Mouse (Mus musculus) cerebellum, adult 2 months (tissue): Measurements from ENCODE around the gene Rgl1. TPM values are rescaled to one million over a fixed set of nuclear protein-coding genes. Genes with fewer than 3 reads are reported as not detected.

Experiments
- DNase-seq, 2 experiments: peaks; one replicate each; pipeline ENCODE4 v3.0.0; 2021
- H3K27ac ChIP-seq: fragments of 200-500 bp; 2 replicates; pipeline ENCODE4 v1.5.1; 2012; ENCODE audit warnings: low read length, control low read depth, inconsistent platforms; ENCODE audit not compliant: insufficient read depth
- H3K27me3 ChIP-seq: fragments of 200-500 bp; 2 replicates; pipeline ENCODE4 v1.6.1; 2012; ENCODE audit warnings: inconsistent platforms, mild to moderate bottlenecking, low read length, moderate library complexity; ENCODE audit not compliant: control insufficient read depth, insufficient read depth
- H3K4me1 ChIP-seq: fragments of 200-500 bp; 2 replicates; pipeline ENCODE4 v1.6.1; 2011; ENCODE audit warnings: low read length; ENCODE audit not compliant: control insufficient read depth, insufficient read depth
- H3K4me3 ChIP-seq: fragments of 200-500 bp; replicated peaks from 2 replicates; pipeline ENCODE3; 2011; ENCODE audit warnings: mild to moderate bottlenecking, low read depth, low read length, control low read depth; ENCODE audit not compliant: insufficient read depth
- CTCF ChIP-seq: fragments of 200-500 bp; IDR thresholded peaks from 2 replicates; pipeline ENCODE4 v1.5.1; 2011; ENCODE audit warnings: low read depth, mild to moderate bottlenecking, control low read depth, low read length, moderate library complexity, borderline replicate concordance; ENCODE audit not compliant: insufficient read depth
- POLR2A ChIP-seq: fragments of 200-500 bp; IDR thresholded peaks from 2 replicates; pipeline ENCODE4 v1.6.1; 2011; ENCODE audit warnings: low read length, control low read depth, borderline replicate concordance; ENCODE audit not compliant: insufficient read depth
- WGBS: fragments of 180-500 bp; shearing (Covaris S2); methylation state at CpG from one replicate; pipeline ENCODE4 v1.1.7; 2018; 5-methylcytosine and 5-hydroxymethylcytosine counted together
- polyA plus RNA-seq: library from polyadenylated mRNA; depleted of rRNA; stranded (reverse); fragments of >200 nt; gene quantifications from 2 replicates; pipeline ENCODE4 v1.2.3, GENCODE M21; 2012

Gene Rgl1
- polyA plus RNA-seq, 1 experiment: 24.4 TPM

GRCm38 (mm10) chr1:152612535-152613157 lies 153.5 kb downstream of the Rgl1 start:
- Histone ChIP-seq H3K4me1 (no peaks in the 10 kb centered on the region), H3K4me3 (no peak overlapping the region), H3K27me3 (no peaks in the 10 kb centered on the region), H3K27ac (no peak overlapping the region)
- DNase-seq: no peak
- no peak for TF ChIP-seq CTCF
- no peak for TF ChIP-seq POLR2A
- 74% methylated on average over 12 of the region's 12 CpGs for WGBS

GRCm38 (mm10) chr1:152609547-152609946 lies 156.6 kb downstream of the Rgl1 start:
- 55% methylated on average over 10 of the region's 10 CpGs for WGBS
- TF ChIP-seq POLR2A (no peak), CTCF (no peak)
- H3K27ac ChIP-seq: no peak overlapping the region
- H3K4me3 ChIP-seq: no peak overlapping the region
- H3K4me1 ChIP-seq: no peaks in the 10 kb centered on the region
- DNase-seq: peak in 1 of 2 experiments; percentile 5
- H3K27me3 ChIP-seq: no peaks in the 10 kb centered on the region

- no peak overlapping the region for H3K4me3 ChIP-seq
- no peak overlapping the region for H3K27ac ChIP-seq
Measured at GRCm38 (mm10) chr1:152609006-152609405, 157.1 kb downstream of the Rgl1 start.

GRCm38 (mm10) chr1:152607765-152608164 lies 158.4 kb downstream of the Rgl1 start:
- no peak overlapping the region for H3K4me3 ChIP-seq
- no peaks in the 10 kb centered on the region for H3K27me3 ChIP-seq
- no peaks in the 10 kb centered on the region for H3K4me1 ChIP-seq
- H3K27ac ChIP-seq: no peak overlapping the region
- peak in 1 of 2 experiments; percentile 11 for DNase-seq
- TF ChIP-seq CTCF: no peak
- no peak for TF ChIP-seq POLR2A
- WGBS: 67% methylated on average over 14 of the region's 14 CpGs

More at GRCm38 (mm10) chr1:152609006-152609405, 157.1 kb downstream of the Rgl1 start:
- Histone ChIP-seq H3K4me1 (no peaks in the 10 kb centered on the region), H3K27me3 (no peaks in the 10 kb centered on the region)
- DNase-seq: no peak
- 81% methylated on average over 7 of the region's 7 CpGs for WGBS
- no peak for TF ChIP-seq CTCF
- TF ChIP-seq POLR2A: no peak

GRCm38 (mm10) chr1:152606727-152607126 lies 159.4 kb downstream of the Rgl1 start:
- WGBS: 62% methylated on average over 11 of the region's 11 CpGs
- DNase-seq: peak in 1 of 2 experiments; percentile 22
- no peaks in the 10 kb centered on the region for H3K4me1 ChIP-seq
- H3K27ac ChIP-seq: no peak overlapping the region
- TF ChIP-seq POLR2A (no peak), CTCF (no peak)
- no peaks in the 10 kb centered on the region for H3K27me3 ChIP-seq
- no peak overlapping the region for H3K4me3 ChIP-seq

- Histone ChIP-seq H3K27me3 (no peaks in the 10 kb centered on the region), H3K27ac (no peak overlapping the region), H3K4me3 (no peak overlapping the region), H3K4me1 (no peaks in the 10 kb centered on the region)
- no peak for TF ChIP-seq CTCF
- TF ChIP-seq POLR2A: no peak
- WGBS: 65% methylated on average over 5 of the region's 5 CpGs
- no peak for DNase-seq
Measured at GRCm38 (mm10) chr1:152605895-152606625, 160.1 kb downstream of the Rgl1 start.

GRCm38 (mm10) chr1:152604147-152604546 lies 162.0 kb downstream of the Rgl1 start:
- H3K4me3 ChIP-seq: no peak overlapping the region
- WGBS: 91% methylated on average over 6 of the region's 6 CpGs
- H3K27ac ChIP-seq: no peak overlapping the region
- no peak for DNase-seq
- no peaks in the 10 kb centered on the region for H3K4me1 ChIP-seq
- TF ChIP-seq POLR2A (no peak), CTCF (no peak)
- no peaks in the 10 kb centered on the region for H3K27me3 ChIP-seq

- H3K27ac ChIP-seq: no peak overlapping the region
- H3K27me3 ChIP-seq: no peaks in the 10 kb centered on the region
- no peak for DNase-seq
- WGBS: 81% methylated on average over 9 of the region's 9 CpGs
- no peak overlapping the region for H3K4me3 ChIP-seq
- no peaks in the 10 kb centered on the region for H3K4me1 ChIP-seq
- TF ChIP-seq CTCF (no peak), POLR2A (no peak)
Measured at GRCm38 (mm10) chr1:152603628-152604027, 162.5 kb downstream of the Rgl1 start.
